Mouse (Mus musculus) neural tube, embryonic 10.5 days (tissue): ENCODE data around the gene Hoxa3.

Experiments used
- DNase-seq: peaks from one replicate; pipeline ENCODE4 v3.0.0-alpha.2; 2017; ENCODE audit warnings: low spot score; ENCODE audit errors: extremely low spot score

Gene Hoxa3

GRCm38 (mm10) chr6:52220003-52220864, 7.1 kb upstream of the Hoxa3 start:
- DNase-seq, result no peak

DNA sequence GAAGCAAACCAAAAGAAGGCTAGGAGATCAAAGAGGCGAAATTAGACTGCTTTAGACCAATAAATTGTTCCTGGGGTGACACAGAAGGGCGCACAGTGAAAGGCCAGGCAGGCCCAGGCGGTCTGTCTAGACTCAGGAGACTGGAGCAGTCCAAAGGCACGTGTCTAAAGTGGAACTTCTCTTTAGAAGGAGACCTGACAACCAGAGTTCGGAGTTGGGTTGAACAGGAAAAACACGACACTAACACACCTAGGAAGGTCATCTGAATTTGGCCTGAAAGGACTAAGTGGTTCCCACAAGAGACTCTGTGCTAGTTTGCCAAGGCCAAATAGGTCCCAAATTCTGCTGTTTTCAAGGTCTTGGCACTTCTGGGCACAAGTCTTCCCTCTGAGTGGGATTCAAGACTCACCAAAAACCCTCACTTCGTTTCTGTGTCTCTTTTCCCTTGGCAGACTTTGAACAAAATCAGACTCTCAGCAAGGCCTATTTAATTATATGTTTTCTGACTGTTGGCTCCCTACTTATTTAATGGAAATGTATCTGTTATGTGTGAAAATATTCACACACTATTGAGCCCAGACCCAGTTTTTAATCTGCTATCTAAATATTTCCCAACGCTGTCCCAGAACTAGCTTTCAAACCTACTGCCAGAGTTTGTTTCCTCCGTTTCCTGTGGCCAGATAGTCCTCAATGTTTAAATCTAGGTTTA, 6.3 kb upstream of the Hoxa3 start:
- DNase-seq, result no peak

GRCm38 (mm10) chr6:52218643-52219215, 5.6 kb upstream of the Hoxa3 start:
- DNase-seq, result no peak

- DNase-seq, result no peak
Observed at GRCm38 (mm10) chr6:52217895-52218642, 4.9 kb upstream of the Hoxa3 start.

GRCm38 (mm10) chr6:52217459-52217768, 4.3 kb upstream of the Hoxa3 start:
- DNase-seq, result peak; percentile 93

- DNase-seq, result no peak
Observed at GRCm38 (mm10) chr6:52216691-52217458, 3.7 kb upstream of the Hoxa3 start.

GRCm38 (mm10) chr6:52215771-52216535, 2.8 kb upstream of the Hoxa3 start:
- DNase-seq, result no peak

GRCm38 (mm10) chr6:52215070-52215469, 1.9 kb upstream of the Hoxa3 start:
- no peak for DNase-seq

GRCm38 (mm10) chr6:52214271-52214670, 1.1 kb upstream of the Hoxa3 start:
- no peak for DNase-seq

DNA sequence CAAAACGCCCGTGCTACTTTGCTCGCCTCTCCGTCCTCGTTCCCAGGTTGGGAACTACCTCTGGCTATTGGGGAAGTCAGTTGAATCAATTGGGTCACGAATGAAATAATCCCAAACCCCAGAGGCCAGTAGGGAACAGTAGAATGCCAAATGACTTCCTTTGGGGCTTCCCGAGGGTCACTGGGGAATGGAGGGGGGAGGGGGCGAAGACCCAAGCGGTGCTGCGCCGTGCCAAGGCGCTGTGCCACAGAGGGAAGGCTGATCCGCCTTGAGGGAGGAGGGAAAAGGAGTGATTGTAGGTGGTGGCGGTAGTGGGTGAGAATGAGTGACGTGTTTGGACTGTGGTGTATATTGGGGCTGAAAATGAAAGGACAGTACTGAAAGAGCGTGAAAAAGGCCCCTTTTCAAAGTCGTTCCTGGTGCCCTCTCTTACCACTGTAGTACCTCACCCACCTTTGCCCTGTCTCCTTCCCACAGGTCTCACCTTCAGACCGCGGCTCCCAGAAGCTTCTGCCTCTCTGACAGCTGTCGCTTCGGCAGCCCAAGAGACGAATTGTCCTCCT, 499 bp downstream of the Hoxa3 start:
- no peak for DNase-seq

DNA sequence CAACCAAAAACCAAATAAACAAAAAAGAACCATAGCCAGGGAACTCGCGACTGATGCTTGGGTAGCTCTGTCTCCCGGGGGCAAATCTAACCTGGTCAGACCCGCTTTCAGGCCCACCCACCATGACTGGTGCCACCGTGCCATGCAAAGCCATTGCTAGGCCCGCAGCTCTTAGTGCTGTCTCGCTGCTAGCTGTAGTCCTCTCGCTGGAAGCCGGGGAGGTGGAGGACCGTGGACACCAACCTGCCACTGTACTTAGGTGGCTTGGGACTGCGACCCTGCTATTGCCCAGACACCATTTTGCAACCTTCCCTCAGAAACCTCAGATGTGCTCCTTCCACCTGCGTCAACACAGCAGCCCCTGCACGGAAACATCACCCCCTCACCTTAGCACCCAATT, 1.2 kb downstream of the Hoxa3 start:
- no peak for DNase-seq

- peak; percentile 88 for DNase-seq
Observed at GRCm38 (mm10) chr6:52211170-52211935, 1.8 kb downstream of the Hoxa3 start.

- peak; percentile 62 for DNase-seq
Observed at GRCm38 (mm10) chr6:52209685-52210046, 3.5 kb downstream of the Hoxa3 start.

GRCm38 (mm10) chr6:52208868-52209684, 4.1 kb downstream of the Hoxa3 start:
- DNase-seq, result peak; percentile 80

- no peak for DNase-seq
Observed at GRCm38 (mm10) chr6:52208072-52208867, 4.9 kb downstream of the Hoxa3 start, which contains the start of gene Hoxa6. Gene Hoxa6, minus strand, starts transcription at chr6:52208722.

DNA sequence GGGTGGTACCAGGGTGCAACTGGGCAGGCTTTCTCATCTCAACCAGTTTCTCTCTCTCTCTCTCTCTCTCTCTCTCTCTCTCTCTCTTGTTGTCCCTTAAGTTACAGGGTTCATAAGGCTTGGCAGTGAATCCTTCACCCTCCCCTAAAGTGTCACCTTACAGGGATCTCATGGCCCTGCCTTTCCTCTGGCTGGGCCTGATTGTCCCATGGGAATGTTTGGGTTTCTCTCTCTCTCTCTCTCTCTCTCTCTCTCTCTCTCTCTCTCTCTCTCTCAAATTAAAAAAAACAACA, 5.5 kb downstream of the Hoxa3 start:
- DNase-seq, result no peak

- DNase-seq, result peak; percentile 62
Observed at GRCm38 (mm10) chr6:52206882-52207683, 6.1 kb downstream of the Hoxa3 start.
